Mouse (Mus musculus) midbrain, embryonic 10.5 days (tissue): ENCODE results near the gene Sel1l2. TPM values are rescaled to one million over a fixed set of nuclear protein-coding genes. Genes with fewer than 3 reads are reported as not detected.

Source experiments
- DNase-seq: peaks from one replicate; pipeline ENCODE4 v3.0.0-alpha.2; 2017; ENCODE audit warnings: low spot score
- H3K27ac ChIP-seq: fragments of 300-500 bp; sonication (generic); replicated peaks from 2 replicates; pipeline ENCODE4 v1.5.1; 2016; ENCODE audit warnings: mild to moderate bottlenecking
- H3K27me3 ChIP-seq: fragments of 300-500 bp; sonication (generic); 2 replicates; pipeline ENCODE4 v1.6.1; 2016; ENCODE audit warnings: low read depth, mild to moderate bottlenecking; ENCODE audit not compliant: poor library complexity, severe bottlenecking
- H3K36me3 ChIP-seq: fragments of 300-500 bp; sonication (generic); 2 replicates; pipeline ENCODE4 v1.6.1; 2016; ENCODE audit warnings: mild to moderate bottlenecking, moderate library complexity
- H3K4me1 ChIP-seq: fragments of 300-500 bp; sonication (generic); 2 replicates; pipeline ENCODE4 v1.6.1; 2016
- H3K4me3 ChIP-seq: fragments of 300-500 bp; sonication (generic); 2 replicates; pipeline ENCODE4 v1.5.1; 2016; ENCODE audit warnings: mild to moderate bottlenecking, moderate library complexity
- H3K9me3 ChIP-seq: fragments of 300-500 bp; sonication (generic); replicated peaks from 2 replicates; pipeline ENCODE4 v1.6.1; 2016; ENCODE audit warnings: mild to moderate bottlenecking
- WGBS: fragments of 180-500 bp; shearing (Covaris S2); methylation state at CpG from one replicate; pipeline ENCODE4 v1.1.7; 2016; 5-methylcytosine and 5-hydroxymethylcytosine counted together
- polyA plus RNA-seq: library from polyadenylated mRNA; unstranded; fragments of >200 nt; fragmentation: Nextera tagmentation; extraction: Ambion mirVana; gene quantifications from 2 replicates; pipeline ENCODE4 v1.2.1, GENCODE M21; 2016

Gene Sel1l2
- polyA plus RNA-seq = not detected in 2 replicates

GRCm38 (mm10) chr2:140389525-140389924 is at the start of gene Sel1l2:
Gene Sel1l2, minus strand, starts transcription at chr2:140389706.
- Histone ChIP-seq H3K27me3 (no peaks in the 10 kb centered on the region), H3K9me3 (no peaks in the 10 kb centered on the region), H3K36me3 (no peaks in the 10 kb centered on the region), H3K4me3 (no peak within 1 kb of the TSS), H3K27ac (no peak within 1 kb of the TSS), H3K4me1 (peaks cover 4% of the 10 kb centered on the region)
- DNase-seq = no peak
- 30% methylated on average over 4 of the region's 4 CpGs for WGBS

- Histone ChIP-seq H3K4me1 (no peaks in the 10 kb centered on the region), H3K4me3 (no peak overlapping the region), H3K27me3 (no peaks in the 10 kb centered on the region), H3K36me3 (no peaks in the 10 kb centered on the region), H3K27ac (no peak overlapping the region), H3K9me3 (no peaks in the 10 kb centered on the region)
- DNase-seq = no peak
- 88% methylated on average over 4 of the region's 4 CpGs for whole genome bisulfite sequencing
Measured at GRCm38 (mm10) chr2:140439081-140439480, 49.6 kb upstream of the Sel1l2 start.

GRCm38 (mm10) chr2:140427283-140427682 is 37.8 kb upstream of the Sel1l2 start:
- H3K36me3 ChIP-seq = no peaks in the 10 kb centered on the region
- no peaks in the 10 kb centered on the region for H3K9me3 ChIP-seq
- no peak overlapping the region for H3K4me3 ChIP-seq
- no peaks in the 10 kb centered on the region for H3K4me1 ChIP-seq
- H3K27ac ChIP-seq = no peak overlapping the region
- WGBS = 28% methylated on average over 4 of the region's 4 CpGs
- no peaks in the 10 kb centered on the region for H3K27me3 ChIP-seq
- no peak for DNase-seq

GRCm38 (mm10) chr2:140425844-140426243 is 36.3 kb upstream of the Sel1l2 start:
- H3K9me3 ChIP-seq = no peaks in the 10 kb centered on the region
- H3K4me3 ChIP-seq = no peak overlapping the region
- H3K4me1 ChIP-seq = no peaks in the 10 kb centered on the region
- H3K27ac ChIP-seq = no peak overlapping the region
- no peaks in the 10 kb centered on the region for H3K36me3 ChIP-seq
- no peak for DNase-seq
- H3K27me3 ChIP-seq = no peaks in the 10 kb centered on the region

- no peaks in the 10 kb centered on the region for H3K36me3 ChIP-seq
- H3K27me3 ChIP-seq = peaks cover 10% of the 10 kb centered on the region
- WGBS = under 1% methylated on average over 53 of the region's 58 CpGs
- H3K9me3 ChIP-seq = no peaks in the 10 kb centered on the region
- peak overlapping the region; percentile 89 for H3K27ac ChIP-seq
- DNase-seq = peak; percentile 68
- H3K4me1 ChIP-seq = peaks cover 18% of the 10 kb centered on the region
- H3K4me3 ChIP-seq = peak overlapping the region; percentile 83
Measured at GRCm38 (mm10) chr2:140395744-140396231, 6.3 kb upstream of the Sel1l2 start.

GRCm38 (mm10) chr2:140395179-140395578 is 5.7 kb upstream of the Sel1l2 start, which contains the start of gene Macrod2:
Gene Macrod2, plus strand, starts transcription at chr2:140395309.
- under 1% methylated on average over 47 of the region's 47 CpGs for WGBS
- peak; percentile 97 for DNase-seq

GRCm38 (mm10) chr2:140364804-140365203 is 24.7 kb downstream of the Sel1l2 start:
- Histone ChIP-seq H3K36me3 (no peaks in the 10 kb centered on the region), H3K27me3 (no peaks in the 10 kb centered on the region), H3K27ac (no peak overlapping the region), H3K9me3 (no peaks in the 10 kb centered on the region), H3K4me1 (no peaks in the 10 kb centered on the region), H3K4me3 (no peak overlapping the region)
- WGBS = 93% methylated on average over 1 of the region's 1 CpGs
- DNase-seq = no peak

More at GRCm38 (mm10) chr2:140395179-140395578, 5.7 kb upstream of the Sel1l2 start, which contains the start of gene Macrod2:
- peaks cover 18% of the 10 kb centered on the region for H3K4me1 ChIP-seq
- H3K4me3 ChIP-seq = peak within 1 kb of the TSS; percentile 83
- peak within 1 kb of the TSS; percentile 89 for H3K27ac ChIP-seq
- H3K9me3 ChIP-seq = no peaks in the 10 kb centered on the region
- H3K27me3 ChIP-seq = peaks cover 10% of the 10 kb centered on the region
- H3K36me3 ChIP-seq = no peaks in the 10 kb centered on the region

GRCm38 (mm10) chr2:140359905-140360304 is 29.6 kb downstream of the Sel1l2 start:
- Histone ChIP-seq H3K27me3 (no peaks in the 10 kb centered on the region), H3K36me3 (no peaks in the 10 kb centered on the region), H3K4me1 (no peaks in the 10 kb centered on the region), H3K27ac (no peak overlapping the region), H3K9me3 (no peaks in the 10 kb centered on the region), H3K4me3 (no peak overlapping the region)
- 55% methylated on average over 2 of the region's 2 CpGs for WGBS
- no peak for DNase-seq

GRCm38 (mm10) chr2:140342394-140342793 is 47.1 kb downstream of the Sel1l2 start:
- H3K9me3 ChIP-seq = no peaks in the 10 kb centered on the region
- H3K4me1 ChIP-seq = no peaks in the 10 kb centered on the region
- H3K27ac ChIP-seq = no peak overlapping the region
- H3K36me3 ChIP-seq = no peaks in the 10 kb centered on the region
- DNase-seq = no peak
- H3K27me3 ChIP-seq = no peaks in the 10 kb centered on the region
- no peak overlapping the region for H3K4me3 ChIP-seq
- WGBS = 88% methylated on average over 7 of the region's 7 CpGs

- no peaks in the 10 kb centered on the region for H3K36me3 ChIP-seq
- no peak overlapping the region for H3K4me3 ChIP-seq
- H3K27me3 ChIP-seq = no peaks in the 10 kb centered on the region
- no peaks in the 10 kb centered on the region for H3K9me3 ChIP-seq
- H3K27ac ChIP-seq = no peak overlapping the region
- no peaks in the 10 kb centered on the region for H3K4me1 ChIP-seq
- WGBS = 86% methylated on average over 5 of the region's 5 CpGs
- no peak for DNase-seq
Measured at GRCm38 (mm10) chr2:140330508-140331306, 58.8 kb downstream of the Sel1l2 start.

GRCm38 (mm10) chr2:140302976-140303708 is 86.4 kb downstream of the Sel1l2 start:
- H3K9me3 ChIP-seq = no peaks in the 10 kb centered on the region
- H3K36me3 ChIP-seq = no peaks in the 10 kb centered on the region
- H3K27ac ChIP-seq = no peak overlapping the region
- 76% methylated on average over 3 of the region's 3 CpGs for WGBS
- H3K4me3 ChIP-seq = no peak overlapping the region
- 0 out of 2 replicates have a peak, but pooled peaks cover 3% of the 10 kb centered on the region for H3K4me1 ChIP-seq
- no peak for DNase-seq
- no peaks in the 10 kb centered on the region for H3K27me3 ChIP-seq

GRCm38 (mm10) chr2:140297155-140297554 is 92.4 kb downstream of the Sel1l2 start:
- H3K4me3 ChIP-seq = no peak overlapping the region
- H3K27me3 ChIP-seq = no peaks in the 10 kb centered on the region
- no peaks in the 10 kb centered on the region for H3K4me1 ChIP-seq
- no peaks in the 10 kb centered on the region for H3K36me3 ChIP-seq
- no peak for DNase-seq
- no peak overlapping the region for H3K27ac ChIP-seq
- no peaks in the 10 kb centered on the region for H3K9me3 ChIP-seq
- 47% methylated on average over 4 of the region's 4 CpGs for WGBS

- no peak for DNase-seq
- Histone ChIP-seq H3K27me3 (no peaks in the 10 kb centered on the region), H3K9me3 (no peaks in the 10 kb centered on the region), H3K4me3 (no peak overlapping the region), H3K36me3 (no peaks in the 10 kb centered on the region), H3K4me1 (no peaks in the 10 kb centered on the region), H3K27ac (no peak overlapping the region)
- WGBS = 91% methylated on average over 2 of the region's 2 CpGs
Measured at GRCm38 (mm10) chr2:140293820-140294219, 95.7 kb downstream of the Sel1l2 start.
